Mouse (Mus musculus) bone marrow, adult 2 months (tissue): ENCODE data around the gene Trf.
A peak's percentile ranks its signal among the peaks of the same experiment; 100 is the strongest.

Experiments used
- CTCF ChIP-seq: fragments of 200-500 bp; IDR thresholded peaks from 2 replicates; pipeline ENCODE4 v1.5.1; 2011; ENCODE audit warnings: low read length, control low read depth; ENCODE audit not compliant: control insufficient read depth, insufficient read depth
- POLR2A ChIP-seq: fragments of 200-500 bp; IDR thresholded peaks from 2 replicates; pipeline ENCODE4 v1.6.1; 2011; ENCODE audit warnings: low read depth, mild to moderate bottlenecking, control low read depth, low read length, borderline replicate concordance; ENCODE audit not compliant: control insufficient read depth

DNA sequence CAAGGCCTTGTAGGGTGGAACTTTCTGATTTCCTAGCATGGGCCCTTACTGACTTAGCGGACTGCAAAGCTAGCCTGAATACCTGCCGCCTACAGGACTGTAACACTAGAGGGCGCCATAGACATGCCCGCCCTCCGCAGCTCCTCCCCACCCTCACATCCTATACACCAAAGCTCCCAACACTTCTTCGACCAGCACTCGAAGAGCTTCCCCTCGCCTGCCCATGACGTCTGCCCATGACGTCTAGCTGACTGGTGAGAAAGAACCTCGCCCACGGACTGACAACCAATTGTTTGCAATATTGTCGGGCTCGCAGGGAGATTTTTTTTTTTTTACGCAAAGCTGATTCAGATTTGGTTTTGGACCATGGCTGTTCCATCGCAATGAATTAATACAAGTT, 22.4 kb downstream of the Trf start:
- no peak for TF ChIP-seq POLR2A
- peak; percentile 91 for TF ChIP-seq CTCF
